Mouse (Mus musculus) ES-E14 (cell line): Measurements from ENCODE around the gene Speer4e. TPM values are rescaled to one million over a fixed set of nuclear protein-coding genes. Genes with fewer than 3 reads are reported as not detected.
"Not testable (repeated sequence)": the region's sequence is repeated elsewhere in the genome, so short reads cannot be mapped to it uniquely, and the experiment has no call there.

Experiments
- DNase-seq: peaks from one replicate; pipeline ENCODE4 v3.0.0-alpha.2; 2013; ENCODE audit warnings: low read depth, low spot score
- H3K27ac ChIP-seq: 2 replicates; pipeline ENCODE4 v1.5.1; 2012; ENCODE audit warnings: low read depth, mild to moderate bottlenecking, low read length, moderate library complexity, mixed read lengths; ENCODE audit not compliant: poor library complexity, insufficient read depth, severe bottlenecking
- H3K36me3 ChIP-seq: 2 replicates; pipeline ENCODE4 v1.6.1; 2012; ENCODE audit warnings: mild to moderate bottlenecking, low read length, moderate library complexity, mixed read lengths; ENCODE audit not compliant: control insufficient read depth, poor library complexity, insufficient read depth, severe bottlenecking
- H3K4me1 ChIP-seq, 2 experiments: fragments of 150-350 bp in 1 of 2; sonication (generic) in 1 of 2; 2 replicates each; pipeline ENCODE4 v1.6.1; 2012; ENCODE audit warnings: low read length in 2 of 2, mild to moderate bottlenecking in 1 of 2, mixed read lengths in 1 of 2; ENCODE audit not compliant: control insufficient read depth in 2 of 2, insufficient read depth in 2 of 2, poor library complexity in 1 of 2
- H3K4me3 ChIP-seq, 2 experiments: fragments of 150-350 bp in 1 of 2; sonication (generic) in 1 of 2; 2 replicates each; pipeline ENCODE4 v1.5.1; 2012; ENCODE audit warnings: low read length in 2 of 2, low read depth in 1 of 2, mild to moderate bottlenecking in 1 of 2, mixed read lengths in 1 of 2; ENCODE audit not compliant: insufficient read depth in 1 of 2, poor library complexity in 1 of 2, severe bottlenecking in 1 of 2
- H3K9ac ChIP-seq: 2 replicates; pipeline ENCODE4 v1.6.1; 2012; ENCODE audit warnings: low read depth, mild to moderate bottlenecking, low read length, mixed read lengths; ENCODE audit not compliant: poor library complexity, insufficient read depth, severe bottlenecking
- H3K9me3 ChIP-seq: fragments of 150-350 bp; sonication (generic); 2 replicates; pipeline ENCODE4 v1.6.1; 2012; ENCODE audit warnings: low read depth, mild to moderate bottlenecking, low read length; ENCODE audit not compliant: control insufficient read depth, insufficient read depth
- ZNF384 ChIP-seq: IDR thresholded peaks from 2 replicates; pipeline ENCODE4 v1.6.1; 2012; ENCODE audit warnings: low read depth, low read length, inconsistent platforms
- in situ Hi-C, 2 experiments: fragments of 600-800 bp; cut with MboI; formaldehyde crosslinking; loops; one replicate each; pipeline ENCODE4 v1.15.1; 2025; ENCODE audit warnings: low sequenced_read_pairs in 2 of 2, inconsistent platforms in 1 of 2; ENCODE audit not compliant: unreplicated experiment in 2 of 2
- total RNA-seq: library from RNA; depleted of rRNA; stranded (reverse); fragments of 300-350 nt; gene quantifications from 2 replicates; pipeline ENCODE4 v1.2.3, GENCODE M21; 2012

Speer4e gene
- total RNA-seq, 1 experiment = 0.18 TPM

GRCm38 (mm10) chr5:14963821-14964220 lies 25.6 kb upstream of the Speer4e start:
- H3K9me3 ChIP-seq, H3K36me3 ChIP-seq, H3K27ac ChIP-seq, H3K4me3 ChIP-seq, in situ Hi-C loops, H3K4me1 ChIP-seq, H3K9ac ChIP-seq: not testable (repeated sequence)
- TF ChIP-seq ZNF384 = peak; percentile 78
- DNase-seq = peak; percentile 42

DNA sequence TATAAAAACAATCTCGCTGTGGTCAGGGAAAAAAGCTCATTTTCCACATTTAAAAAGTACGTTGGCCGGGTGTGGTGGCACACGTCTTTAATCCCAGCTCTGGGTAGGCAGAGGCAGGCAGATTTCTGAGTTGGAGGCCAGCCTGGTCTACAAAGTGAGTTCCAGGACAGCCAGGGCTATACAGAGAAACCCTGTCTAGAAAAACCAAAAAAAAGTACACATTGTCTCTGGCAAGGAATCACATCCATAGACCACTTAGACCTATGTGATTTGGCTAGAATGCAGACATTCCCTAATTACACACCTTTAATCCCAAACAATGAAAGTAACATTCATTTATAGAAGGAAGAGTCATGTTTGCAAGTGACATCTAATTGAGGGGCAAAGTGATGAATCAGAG lies 23.3 kb upstream of the Speer4e start:
- H3K4me3 ChIP-seq, DNase-seq, H3K4me1 ChIP-seq, H3K9ac ChIP-seq, in situ Hi-C loops, H3K36me3 ChIP-seq, H3K27ac ChIP-seq, H3K9me3 ChIP-seq: not testable (repeated sequence)

GRCm38 (mm10) chr5:14955928-14956706 lies 17.9 kb upstream of the Speer4e start:
- H3K9me3 ChIP-seq, H3K9ac ChIP-seq, H3K36me3 ChIP-seq, in situ Hi-C loops, H3K27ac ChIP-seq, DNase-seq, H3K4me3 ChIP-seq, H3K4me1 ChIP-seq: not testable (repeated sequence)

DNA sequence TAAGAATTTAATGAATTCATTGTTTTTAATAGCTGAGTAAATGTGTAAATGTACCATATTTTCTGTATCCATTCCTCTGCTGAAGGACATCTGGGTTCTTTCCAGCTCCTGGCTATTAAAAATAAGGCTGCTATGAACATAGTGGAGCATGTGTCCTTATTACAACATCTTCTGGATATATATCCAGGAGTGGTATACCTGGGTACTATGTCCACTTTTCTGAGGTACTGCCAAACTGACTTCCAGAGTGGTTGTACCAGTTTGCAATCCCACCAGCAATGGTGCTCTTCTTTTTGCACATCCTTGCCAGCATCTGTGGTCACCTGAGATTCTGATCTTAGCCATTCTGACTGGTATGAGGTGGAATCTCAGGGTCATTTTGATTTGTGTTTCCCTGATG lies 15.4 kb upstream of the Speer4e start:
- H3K4me1 ChIP-seq, DNase-seq, H3K36me3 ChIP-seq, in situ Hi-C loops, H3K27ac ChIP-seq, H3K9me3 ChIP-seq, H3K9ac ChIP-seq, H3K4me3 ChIP-seq: not testable (repeated sequence)

GRCm38 (mm10) chr5:14952749-14953148 lies 14.5 kb upstream of the Speer4e start:
- H3K4me3 ChIP-seq, H3K27ac ChIP-seq, H3K4me1 ChIP-seq, H3K36me3 ChIP-seq, H3K9ac ChIP-seq, H3K9me3 ChIP-seq, in situ Hi-C loops, DNase-seq: not testable (repeated sequence)

DNA sequence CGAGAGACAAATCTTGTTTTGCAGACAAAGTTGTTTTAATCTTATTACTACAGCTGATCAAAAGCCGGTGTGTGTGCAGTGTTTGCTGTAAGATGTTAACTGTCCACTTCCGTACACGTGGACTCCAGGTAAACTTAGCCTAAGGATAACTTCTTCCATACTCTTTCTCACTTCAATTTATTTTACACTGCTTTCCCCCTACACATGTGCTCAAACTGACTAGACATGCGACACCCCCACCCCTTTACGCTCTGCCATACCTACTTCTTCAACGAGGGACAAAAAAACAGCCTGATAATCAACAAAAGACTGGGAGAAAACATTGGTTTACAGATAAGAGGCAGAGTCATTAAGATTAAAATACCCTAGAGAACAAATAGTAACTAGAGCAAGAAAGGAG lies 13.6 kb upstream of the Speer4e start:
- H3K4me1 ChIP-seq, H3K4me3 ChIP-seq, DNase-seq, H3K36me3 ChIP-seq, in situ Hi-C loops, H3K27ac ChIP-seq, H3K9ac ChIP-seq, H3K9me3 ChIP-seq: not testable (repeated sequence)

DNA sequence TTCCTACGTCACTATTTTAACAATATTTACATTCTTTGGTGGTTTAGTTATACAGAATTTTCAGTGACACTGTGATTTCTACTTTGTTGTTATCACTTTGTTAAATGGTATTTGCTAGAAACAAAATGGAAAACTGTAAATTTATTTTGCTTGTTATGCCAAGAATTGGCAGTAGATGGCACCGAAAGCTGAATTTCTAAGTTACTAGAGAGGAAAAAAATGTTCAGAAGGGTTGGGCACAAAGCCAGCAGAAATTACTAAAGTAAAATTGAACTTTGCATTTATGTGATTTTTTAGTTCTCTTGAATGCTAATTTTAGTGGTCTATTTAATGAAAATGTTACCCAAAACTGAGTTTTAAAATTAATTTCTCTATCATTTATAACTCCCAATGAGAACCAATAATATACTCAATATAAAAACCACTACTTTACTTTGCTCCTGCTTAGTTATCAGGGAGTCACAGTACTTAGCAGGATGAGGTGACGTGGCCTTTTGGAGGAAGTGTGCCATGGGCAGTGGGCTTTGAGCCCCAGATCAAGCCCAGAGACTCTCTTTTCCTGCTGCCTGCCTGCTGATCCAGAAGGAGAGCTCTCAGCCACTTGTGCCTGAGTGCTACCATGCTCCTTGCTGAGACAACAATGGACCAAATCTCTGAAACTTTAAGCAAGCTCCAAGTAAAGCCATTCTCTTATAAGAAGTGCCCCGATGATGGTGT lies 9.4 kb upstream of the Speer4e start:
- H3K36me3 ChIP-seq, H3K27ac ChIP-seq, DNase-seq, H3K4me1 ChIP-seq, in situ Hi-C loops, H3K9ac ChIP-seq, H3K4me3 ChIP-seq, H3K9me3 ChIP-seq: not testable (repeated sequence)

DNA sequence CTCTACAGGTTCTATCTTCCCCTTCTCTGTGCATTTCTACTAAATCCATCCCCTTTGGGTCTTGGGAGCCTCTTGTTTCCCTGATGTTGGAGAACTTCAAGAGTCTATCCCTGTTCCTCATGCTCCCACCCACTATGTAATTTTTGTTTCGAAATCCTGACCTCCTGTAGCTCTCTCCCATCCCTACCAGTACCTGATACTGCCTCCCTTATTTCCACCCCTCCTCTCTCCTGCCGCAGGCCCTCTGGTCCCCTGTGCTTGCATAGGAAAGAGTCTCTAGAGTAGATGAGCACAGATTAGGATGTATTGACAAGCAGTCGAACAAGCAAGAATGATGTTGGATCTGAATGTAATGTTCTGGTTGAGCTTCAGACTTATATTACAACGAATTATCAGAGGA lies 7.3 kb upstream of the Speer4e start:
- H3K4me3 ChIP-seq, H3K27ac ChIP-seq, H3K36me3 ChIP-seq, in situ Hi-C loops, H3K4me1 ChIP-seq, DNase-seq, H3K9ac ChIP-seq, H3K9me3 ChIP-seq: not testable (repeated sequence)
